Mouse (Mus musculus) heart, postnatal 4 days (tissue): ENCODE data around the gene Cep95. TPM values are rescaled to one million over a fixed set of nuclear protein-coding genes. Genes with fewer than 3 reads are reported as not detected.
"Not testable (repeated sequence)": the region's sequence is repeated elsewhere in the genome, so short reads cannot be mapped to it uniquely, and the experiment has no call there.

Experiments used
- DNase-seq: peaks from one replicate; pipeline ENCODE4 v3.0.0; 2021
- total RNA-seq, 2 experiments: library from RNA; stranded (reverse); gene quantifications; 2 replicates each; pipeline ENCODE4 v1.2.3; 2021

The Cep95 gene
- total RNA-seq, 2 experiments from 2014 or later: 6.8 to 9.3 TPM

DNA sequence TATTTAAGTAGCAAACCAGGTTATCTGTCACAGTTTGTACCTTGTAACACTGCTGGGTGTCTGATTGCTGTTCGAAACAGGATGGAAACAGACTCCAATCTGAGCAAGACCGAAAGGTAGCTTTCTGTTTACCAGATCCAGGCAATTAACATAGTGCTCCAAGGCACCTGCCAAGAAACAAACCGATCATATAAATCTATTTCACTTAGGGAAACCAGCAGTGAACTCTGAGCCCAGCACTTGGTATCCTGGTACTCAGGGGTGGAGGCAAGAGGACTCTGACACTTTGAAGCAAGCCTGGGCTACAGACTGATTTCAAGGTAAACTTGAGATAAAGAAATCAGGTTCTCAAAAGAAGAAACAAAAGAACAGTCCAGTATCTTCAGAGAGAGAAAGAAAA is 11.7 kb upstream of the Cep95 start:
- DNase-seq: no peak

DNA sequence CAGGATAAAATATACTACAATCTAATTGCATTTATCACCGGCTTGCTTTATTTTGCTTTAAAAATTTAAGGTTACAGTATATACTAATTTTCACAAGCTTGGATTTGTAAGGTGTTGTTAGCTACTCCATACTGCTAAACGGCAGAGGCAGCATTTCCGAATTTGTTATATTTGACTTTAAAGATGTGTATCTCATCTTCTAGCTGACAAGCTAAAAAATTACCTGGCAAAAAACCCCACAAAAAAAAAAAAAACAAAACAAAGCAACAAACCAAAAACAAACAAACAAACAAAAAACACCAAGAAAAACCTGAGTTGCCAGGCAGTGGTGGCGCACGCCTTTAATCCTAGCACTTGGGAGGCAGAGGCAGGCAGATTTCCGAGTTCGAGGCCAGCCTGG is 10.9 kb upstream of the Cep95 start:
- DNase-seq: no peak

DNA sequence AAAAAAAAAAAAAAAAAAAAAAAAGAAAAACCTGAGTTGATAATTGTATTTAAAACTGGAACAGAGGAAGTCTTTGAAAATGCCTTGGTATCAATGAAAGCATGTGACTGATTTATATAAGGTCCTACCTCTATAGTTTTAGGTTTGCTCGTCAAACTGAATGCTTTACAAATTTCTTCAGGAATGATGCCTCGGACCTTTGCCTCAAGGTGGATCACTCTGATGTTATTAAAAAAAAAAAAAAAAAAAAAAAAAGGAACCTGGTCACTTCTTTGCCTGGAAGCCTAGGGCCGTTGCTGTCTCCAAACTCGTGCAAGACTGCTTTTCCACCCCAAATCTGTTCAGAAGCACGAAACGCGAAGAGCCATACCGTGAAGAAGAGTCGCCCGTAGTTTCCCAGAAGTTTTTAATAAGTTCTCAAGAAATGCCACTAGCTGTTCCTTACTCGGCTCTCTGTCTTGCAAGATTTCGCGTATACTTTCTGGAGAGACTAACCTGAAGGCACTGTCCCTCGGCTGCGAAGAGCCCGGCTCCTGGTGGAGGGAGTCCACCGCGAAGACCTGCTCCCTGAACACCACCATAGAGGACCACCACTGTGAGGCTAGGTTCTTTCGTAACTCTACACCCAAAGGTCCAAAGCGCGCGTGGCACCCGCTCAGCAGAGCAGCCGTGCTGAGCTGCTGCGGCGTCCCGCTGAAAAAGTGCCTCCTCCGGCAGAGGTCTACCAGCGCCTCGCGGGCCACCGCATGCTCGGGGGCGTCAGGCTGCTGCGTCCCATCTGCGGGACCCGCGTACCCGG is 10.3 kb upstream of the Cep95 start:
- no peak for DNase-seq

DNA sequence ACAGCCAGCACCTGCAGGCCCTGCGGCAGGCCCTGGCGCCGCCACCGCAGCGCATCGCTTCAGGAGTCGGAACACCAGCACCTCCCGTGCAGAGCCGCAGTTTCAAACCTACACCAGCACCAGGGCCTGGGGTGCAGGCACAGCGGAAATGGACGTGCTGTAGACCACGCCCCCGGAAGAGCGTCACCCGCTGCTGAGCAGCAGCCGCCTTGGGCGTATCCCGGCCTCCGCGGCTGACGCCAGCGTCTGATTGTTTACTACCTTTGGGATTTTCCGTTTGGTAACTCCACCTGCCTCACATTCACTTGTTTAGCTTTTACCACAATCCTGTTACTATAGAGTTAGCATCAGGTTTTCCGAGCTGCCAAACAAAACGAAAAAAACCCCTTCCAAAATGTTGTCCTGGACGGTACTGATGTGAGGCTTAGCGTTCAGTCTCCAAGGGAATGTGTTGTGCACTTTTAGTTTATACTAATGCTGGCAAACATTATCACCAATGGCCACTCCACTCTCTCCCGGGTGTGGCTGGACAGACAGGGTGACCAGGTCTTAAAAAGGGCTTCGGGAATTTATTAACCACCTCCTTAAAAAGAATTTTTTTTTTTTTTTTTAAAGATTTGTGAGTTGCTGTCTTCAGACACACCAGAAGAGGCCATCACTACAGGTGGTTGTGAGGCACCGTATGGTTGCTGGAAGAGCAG is 9.5 kb upstream of the Cep95 start, which contains the start of gene Polg2:
TSS of gene Polg2 (minus strand) at position 150 of the 701 bp plus-strand sequence.
- peak; percentile 91 for DNase-seq

DNA sequence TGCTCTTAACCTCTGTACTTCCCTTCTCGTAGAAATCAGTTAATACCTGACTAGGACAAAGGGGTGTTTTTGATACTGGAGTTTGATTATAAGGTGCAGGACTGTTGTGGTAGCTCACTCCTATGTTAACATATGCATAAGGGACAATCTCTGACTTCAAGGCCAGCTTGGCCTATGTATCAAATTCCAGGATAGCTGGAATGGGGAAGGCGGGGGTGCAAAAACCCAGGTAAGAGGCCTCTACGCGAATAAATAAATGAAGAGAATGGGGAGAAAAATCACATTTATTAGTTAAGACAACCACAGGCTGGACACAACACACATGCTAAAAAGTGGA is 9.0 kb upstream of the Cep95 start:
- DNase-seq: no peak

DNA sequence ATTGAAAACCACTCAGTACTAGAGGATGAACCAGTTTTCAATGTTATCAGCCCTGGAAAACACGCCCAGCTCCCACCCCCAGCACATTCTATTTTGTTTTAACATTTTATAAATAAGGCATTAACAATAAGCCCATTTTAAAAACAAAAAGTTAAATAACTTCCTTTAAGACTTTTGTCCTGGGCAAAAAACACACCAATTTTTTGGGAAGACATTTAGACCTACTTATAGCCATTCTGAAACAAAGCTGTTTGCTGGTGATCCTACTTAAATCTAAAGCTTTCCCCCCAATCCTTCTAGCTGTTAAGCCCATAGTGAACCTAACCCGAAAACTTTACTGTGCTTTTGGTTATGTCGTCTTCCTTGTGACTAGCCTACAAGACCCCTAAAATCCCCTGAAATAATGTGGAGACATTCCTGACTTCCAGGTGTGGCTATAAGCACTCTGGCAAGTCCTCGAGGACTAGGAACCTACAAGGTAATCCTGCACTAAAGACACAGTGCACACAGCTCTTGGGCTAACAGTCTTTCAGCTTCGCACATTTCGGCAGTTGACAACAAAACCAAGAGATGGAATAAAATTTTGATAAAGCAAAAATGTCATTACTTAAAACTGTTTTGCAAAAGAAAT is 8.3 kb upstream of the Cep95 start:
- DNase-seq: no peak

DNA sequence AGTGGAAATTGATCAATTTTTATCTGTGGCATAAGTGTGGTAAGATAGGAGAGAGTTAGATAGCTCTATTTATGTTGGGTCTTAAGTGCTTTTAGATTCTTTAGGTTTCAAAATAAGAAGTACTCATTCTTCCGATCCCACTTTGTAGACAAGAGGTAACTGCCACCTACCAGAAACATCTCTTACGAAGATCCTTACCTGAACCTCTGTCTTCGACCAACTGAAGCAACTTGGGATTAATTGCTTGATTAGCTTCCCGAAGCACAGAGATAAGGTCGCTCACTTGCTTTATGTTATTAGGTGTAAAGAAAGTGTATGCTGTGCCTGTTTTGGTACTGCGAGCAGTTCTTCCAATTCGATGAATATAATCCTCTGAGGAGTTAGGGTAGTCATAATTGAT is 6.8 kb upstream of the Cep95 start:
- not testable (repeated sequence) for DNase-seq

DNA sequence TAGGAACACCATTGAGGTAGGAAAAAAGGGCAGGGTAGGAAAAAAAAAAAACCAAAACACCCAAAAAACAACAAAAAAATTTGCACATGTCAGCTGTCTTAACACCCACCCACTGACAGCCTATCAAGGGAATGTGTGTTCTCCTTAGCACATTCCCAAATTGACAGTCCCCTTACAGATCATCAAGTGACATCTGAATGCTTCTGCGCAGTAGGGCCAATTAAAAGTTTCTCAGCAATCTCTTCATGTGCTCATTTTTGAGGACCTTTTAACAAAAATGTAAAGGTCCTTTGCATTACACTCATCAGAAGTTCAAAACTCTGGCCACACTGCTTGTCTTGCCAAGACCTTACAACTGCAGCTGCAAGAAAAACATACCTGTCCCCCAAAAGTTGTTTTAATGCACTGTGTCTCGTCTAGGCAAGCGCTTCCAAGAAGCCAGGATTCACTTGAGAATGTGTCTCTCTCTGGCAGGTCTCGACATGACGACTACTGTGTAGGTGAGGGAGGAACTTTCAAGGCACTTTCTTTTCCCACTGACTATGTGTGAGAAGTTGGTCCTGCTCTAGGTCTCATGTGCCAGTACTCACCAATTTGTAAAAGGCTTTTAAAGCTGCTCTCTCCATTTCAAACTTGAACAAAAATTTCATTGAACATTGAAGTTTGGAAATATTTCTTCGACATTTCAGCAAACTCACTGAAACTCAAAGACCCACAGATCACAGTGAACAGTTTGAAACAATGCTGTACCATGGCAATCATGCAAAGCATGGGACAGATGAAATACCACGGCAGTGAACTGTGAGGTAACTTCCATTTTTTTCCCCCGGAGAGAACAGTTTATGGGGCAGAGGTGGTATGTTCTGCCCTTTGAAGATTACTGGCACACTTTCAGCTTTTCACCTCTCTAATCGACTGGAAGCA is 5.9 kb upstream of the Cep95 start:
- DNase-seq: no peak

DNA sequence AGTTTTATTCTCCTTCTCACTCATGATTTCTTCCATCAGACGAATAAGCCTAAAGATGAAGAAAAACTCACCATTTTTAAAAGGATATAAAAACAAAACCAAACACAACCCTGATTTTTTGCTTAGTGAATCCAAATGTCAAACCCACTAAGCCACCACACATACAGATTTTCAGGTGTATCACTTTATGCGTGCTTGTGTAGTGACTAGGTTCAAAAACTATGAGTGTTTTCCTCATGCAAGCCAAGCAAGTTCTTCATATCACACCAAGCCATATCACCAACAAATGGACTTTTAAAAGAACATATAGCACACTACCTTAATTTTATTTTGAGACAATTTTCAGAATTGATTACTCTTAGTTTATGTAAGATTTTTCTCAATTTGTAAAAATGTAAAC is 4.6 kb upstream of the Cep95 start:
- DNase-seq: no peak

DNA sequence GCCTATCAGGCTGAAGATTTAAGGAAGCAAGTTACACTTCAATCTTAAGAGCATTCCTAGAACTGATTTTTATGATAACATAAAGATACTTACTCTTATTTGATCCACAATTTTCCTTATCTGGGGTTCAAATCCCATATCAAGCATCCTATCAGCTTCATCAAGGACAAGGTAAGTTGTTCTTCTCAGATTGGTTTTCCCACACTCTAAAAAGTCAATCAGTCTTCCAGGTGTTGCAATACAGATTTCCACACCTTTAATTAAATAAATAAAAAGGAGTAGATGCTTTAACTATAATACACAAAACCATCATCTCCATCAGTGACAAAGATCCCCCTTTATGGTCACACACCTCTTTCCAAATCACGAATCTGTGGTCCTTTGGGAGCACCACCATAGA is 4.0 kb upstream of the Cep95 start:
- no peak for DNase-seq

DNA sequence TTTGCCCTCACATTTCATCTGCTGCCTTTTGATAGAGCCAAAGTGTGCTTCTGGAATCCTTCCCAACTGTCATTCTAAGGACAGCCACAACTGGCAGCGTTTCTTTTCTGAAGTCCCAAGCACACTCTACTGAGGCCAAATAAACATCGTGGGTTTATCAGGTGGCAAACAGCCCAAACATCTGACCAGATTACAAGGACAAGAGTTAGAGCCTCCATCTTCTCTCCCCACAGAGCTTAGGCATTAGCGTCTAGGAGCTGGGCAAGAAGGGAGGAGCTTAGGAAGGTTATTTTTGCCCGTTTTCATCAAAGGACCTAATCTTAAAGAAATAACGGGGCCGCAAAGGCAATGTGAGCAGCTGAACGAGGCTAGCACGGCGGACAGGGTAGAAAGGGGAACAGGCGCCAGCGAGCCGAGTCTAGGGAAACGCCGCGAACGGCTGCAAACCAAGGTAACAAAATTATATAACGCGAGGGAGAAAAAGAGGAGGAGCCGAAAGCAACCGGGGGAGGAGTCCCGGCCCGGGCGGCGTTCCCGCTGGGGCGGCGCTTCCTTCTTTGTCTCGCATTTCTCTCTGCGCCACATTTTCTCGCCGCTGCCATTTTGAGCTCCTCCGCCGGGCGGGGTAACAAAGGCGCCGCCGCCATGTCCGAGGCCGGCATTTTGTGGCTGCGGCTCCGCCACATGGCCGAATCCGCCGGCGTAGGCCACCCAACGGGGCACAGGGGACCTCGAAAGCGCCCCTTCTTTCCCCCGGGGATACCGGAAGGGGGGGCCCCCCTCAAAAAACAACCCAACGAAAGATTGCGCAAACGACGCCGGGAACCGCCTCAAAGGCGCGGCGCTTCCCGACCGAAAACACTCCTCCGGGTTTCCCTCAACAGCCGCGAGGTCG is 1.7 kb upstream of the Cep95 start:
- peak; percentile 94 for DNase-seq

DNA sequence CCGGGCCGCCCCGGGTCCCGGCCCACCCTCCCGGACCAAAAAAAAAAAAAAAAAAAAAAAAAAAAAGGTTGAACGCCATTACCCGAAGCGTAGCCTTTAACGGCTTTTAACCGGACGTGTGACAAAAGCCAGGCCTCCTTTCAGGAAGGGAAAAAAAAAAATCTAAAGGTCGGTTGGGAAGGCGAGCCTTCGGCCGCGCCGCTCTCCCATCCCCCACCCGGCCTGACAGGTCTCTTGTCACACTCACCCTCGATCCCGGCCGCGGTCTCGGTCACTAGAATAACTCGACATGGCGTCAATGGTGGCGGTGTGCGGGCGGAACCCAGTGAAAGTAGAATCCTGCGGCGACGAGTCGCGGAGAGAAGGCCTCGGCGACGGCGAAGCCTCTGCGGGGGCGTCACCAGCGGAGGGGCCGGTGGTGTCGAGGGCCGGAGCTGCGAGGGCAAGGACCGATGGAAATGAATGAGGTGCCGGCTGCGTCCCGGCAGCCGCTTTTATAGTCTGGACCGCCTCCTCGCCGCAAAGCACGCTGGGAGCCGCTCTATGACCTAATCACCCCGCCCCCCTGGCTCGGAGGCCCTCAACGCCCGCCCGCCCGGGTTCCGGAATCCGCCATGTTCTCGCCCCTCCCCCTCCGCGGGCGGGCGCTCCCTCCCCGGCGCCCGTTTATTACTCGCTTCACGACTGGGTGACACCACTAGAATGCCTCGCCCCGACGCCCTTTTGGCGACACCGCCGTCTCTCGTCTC is 852 bp upstream of the Cep95 start:
- DNase-seq: peak; percentile 100

DNA sequence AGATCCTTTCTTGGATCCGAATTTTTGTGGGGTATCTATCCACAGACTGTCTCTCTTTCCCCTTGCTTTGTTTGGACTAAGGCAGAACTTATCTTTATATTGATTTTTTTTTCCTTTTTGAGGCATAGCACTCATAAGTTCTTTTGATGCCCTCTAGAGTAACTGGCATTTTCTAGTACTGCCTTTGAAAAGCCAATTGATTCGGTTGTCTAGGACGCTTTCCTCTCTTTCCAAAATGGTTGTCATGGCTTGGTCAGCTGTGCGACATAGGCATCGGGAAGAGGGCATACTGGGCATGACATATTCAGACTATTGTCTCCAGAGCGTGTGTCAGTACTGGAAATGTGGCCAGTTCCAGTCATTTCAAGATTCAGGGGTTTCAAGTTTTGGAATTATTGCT is 597 bp downstream of the Cep95 start:
- DNase-seq: no peak

DNA sequence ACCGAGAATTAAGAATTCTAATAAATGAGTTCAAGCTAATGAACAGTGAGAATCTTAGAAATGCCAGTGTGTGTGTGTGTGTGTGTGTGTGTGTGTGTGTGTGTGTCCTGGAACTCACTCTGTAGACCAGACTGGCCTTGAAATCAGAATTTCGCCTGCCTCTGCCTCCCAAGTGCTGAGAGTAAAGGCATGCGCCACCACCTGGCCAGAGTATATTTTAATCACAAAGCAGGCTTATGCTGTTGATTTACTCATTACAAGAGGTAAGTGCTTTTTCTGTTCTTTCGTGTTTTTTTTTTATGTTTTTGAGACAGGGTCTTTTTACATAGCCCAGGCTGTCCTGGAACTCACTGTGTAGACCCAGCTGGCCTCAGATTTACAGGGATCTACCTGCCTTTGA is 4.8 kb downstream of the Cep95 start:
- DNase-seq: no peak

DNA sequence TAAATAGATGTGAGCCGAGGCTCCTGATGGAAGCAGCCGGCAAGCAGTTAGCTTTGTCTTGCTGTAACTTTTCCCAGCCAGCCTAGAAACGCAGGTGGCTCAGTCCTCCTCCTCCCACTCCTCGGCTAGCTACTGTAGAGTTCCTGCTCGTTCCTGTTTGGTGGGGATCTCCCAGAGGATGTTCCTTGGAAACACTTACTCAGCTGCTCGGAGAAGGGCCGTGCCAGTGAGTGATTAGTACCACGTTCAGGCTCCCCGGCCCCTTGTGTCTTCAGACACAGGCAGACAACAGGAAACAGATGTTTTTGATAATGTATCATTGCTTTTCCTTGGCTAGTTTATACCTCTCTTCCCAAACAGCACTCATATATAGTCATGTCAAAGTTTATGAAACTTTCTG is 6.6 kb downstream of the Cep95 start:
- no peak for DNase-seq

DNA sequence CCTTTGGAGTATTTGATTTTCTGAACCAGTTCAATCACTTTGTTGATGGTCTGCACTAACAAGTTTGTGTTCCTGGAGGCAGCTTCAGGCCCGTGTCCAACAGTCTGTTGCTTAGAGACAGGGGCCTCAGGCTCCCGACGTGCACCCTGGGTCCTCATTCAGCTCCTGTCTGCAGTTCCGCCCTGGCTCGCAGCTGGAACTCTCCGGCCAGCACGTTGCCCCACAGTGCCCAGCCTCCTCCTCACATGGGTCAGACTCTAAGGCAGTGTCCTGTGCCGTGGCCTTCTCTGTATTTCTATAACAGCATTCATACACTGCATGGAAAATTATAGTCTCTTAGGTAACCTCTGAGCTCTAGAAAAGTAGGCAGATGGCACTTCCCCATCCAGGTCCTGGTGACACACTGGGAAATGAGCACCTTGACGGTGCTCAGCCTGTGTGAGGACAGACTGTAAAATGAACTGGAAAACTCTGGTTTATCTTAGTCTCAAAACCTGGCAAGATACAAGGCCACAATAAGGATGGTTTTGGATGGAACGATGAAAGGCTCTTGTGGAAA is 13.1 kb downstream of the Cep95 start:
- no peak for DNase-seq

DNA sequence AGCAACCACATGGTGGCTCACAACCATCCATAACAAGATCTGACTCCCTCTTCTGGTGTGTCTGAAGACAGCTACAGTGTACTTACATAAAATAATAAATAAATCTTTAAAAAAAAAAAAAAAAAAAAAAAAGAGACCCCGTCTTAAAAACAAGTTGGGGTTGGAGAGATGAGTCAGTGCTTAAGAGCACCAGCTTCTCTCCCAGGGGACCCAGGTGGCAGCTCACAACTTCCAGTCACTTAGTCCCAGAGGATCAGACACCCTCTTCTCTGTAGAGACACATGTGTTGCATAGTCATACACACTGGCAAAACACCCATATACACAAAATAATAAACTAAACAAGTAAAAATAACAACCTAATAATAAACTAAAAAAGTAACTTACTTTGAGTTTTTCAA is 18.4 kb downstream of the Cep95 start:
- not testable (repeated sequence) for DNase-seq

DNA sequence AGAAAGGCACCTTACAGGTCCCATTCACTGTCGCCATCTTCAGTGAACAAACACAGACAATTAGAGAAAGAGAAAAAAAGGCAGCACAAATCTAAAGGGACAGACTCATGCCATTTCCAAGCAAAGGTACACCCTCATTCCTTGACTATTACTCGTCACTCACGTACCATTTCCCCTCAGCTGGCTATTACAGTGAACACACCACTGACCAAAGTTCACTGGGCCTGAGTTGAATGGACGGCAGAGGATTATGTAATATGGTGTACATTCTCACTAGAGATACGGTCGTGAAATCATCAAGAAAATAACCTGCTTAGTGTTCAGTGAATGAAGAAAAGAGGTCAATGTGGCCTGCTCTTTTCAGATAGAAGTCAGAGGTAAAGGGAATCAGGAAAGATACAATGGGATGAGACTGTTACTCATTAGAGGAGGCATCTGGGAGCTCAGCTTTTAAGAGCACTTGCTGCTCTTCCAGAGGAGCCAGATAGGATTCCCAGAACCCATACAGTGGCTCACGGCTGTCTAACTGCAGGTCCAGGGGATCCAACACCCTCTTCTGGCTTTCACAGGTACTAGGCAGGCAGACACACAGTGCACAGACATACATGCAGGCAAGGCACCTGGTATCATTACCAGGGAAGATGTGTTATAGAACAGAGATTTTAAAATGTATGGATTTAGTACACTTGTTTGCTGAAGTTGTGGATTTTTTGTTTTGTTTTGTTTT is 23.5 kb downstream of the Cep95 start:
- no peak for DNase-seq

DNA sequence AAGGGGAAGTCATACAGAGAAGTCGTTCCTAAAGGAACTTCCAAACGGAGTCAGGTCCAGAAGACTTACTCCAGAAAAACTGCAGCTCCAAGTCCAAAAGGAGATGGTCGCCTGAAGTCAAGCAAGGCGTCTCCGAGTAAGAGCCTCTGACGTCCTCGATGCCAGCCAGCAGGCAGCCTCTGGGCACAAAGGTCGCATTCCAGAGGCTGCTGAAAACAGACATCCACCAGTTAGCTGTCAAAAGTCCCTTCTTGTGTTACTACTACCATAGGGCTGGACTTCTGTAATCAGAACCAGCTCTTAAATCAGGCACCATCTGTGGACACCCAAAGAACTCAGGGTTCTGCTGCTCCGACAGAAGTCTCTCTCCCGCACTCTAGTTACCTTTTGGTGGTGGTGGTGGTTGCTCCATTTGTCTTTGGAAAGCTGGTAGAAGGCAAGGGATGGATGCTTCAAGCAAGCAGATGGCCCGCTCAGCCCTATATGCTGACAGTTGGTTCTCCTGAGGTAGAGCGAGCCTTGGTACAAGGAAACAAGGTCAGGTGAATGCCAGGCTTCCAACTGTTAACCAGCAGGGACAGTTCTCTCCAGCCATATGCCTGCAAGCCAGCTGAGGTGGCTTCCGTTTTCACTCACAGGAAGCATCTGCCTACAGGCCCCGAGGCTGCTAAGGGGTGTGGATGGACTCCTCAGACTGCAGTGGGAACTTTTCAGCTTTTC is 25.7 kb downstream of the Cep95 start:
- DNase-seq: no peak
